Mouse (Mus musculus) embryonic facial prominence, embryonic 14.5 days (tissue): ENCODE data around the gene Arl4d. TPM values are rescaled to one million over a fixed set of nuclear protein-coding genes. Genes with fewer than 3 reads are reported as not detected.
"Not testable (repeated sequence)": the region's sequence is repeated elsewhere in the genome, so short reads cannot be mapped to it uniquely, and the experiment has no call there.

Experiments
- ATAC-seq: fragments of 200-750 bp; cut with Nextera tagmentation; 2 replicates; pipeline ENCODE4 v1.8.0; 2017; ENCODE audit warnings: low read depth, moderate number of reproducible peaks, moderate TSS enrichment
- DNase-seq: peaks from one replicate; pipeline ENCODE4 v3.0.0-alpha.2; 2015; ENCODE audit warnings: low spot score
- H3K27ac ChIP-seq: fragments of 300-500 bp; sonication (generic); replicated peaks from 2 replicates; pipeline ENCODE4 v1.5.1; 2014; ENCODE audit warnings: low read depth, mild to moderate bottlenecking, low read length, moderate library complexity
- H3K27me3 ChIP-seq: fragments of 300-500 bp; sonication (generic); replicated peaks from 2 replicates; pipeline ENCODE4 v1.6.1; 2014; ENCODE audit warnings: low read length; ENCODE audit not compliant: control insufficient read depth, insufficient read depth
- H3K36me3 ChIP-seq: fragments of 300-500 bp; sonication (generic); 2 replicates; pipeline ENCODE4 v1.6.1; 2014; ENCODE audit warnings: low read length, mixed read lengths; ENCODE audit not compliant: control insufficient read depth, insufficient read depth
- H3K4me1 ChIP-seq: fragments of 300-500 bp; sonication (generic); 2 replicates; pipeline ENCODE4 v1.6.1; 2014; ENCODE audit warnings: antibody characterized with exemption, low read length; ENCODE audit not compliant: control insufficient read depth, insufficient read depth
- H3K4me2 ChIP-seq: fragments of 300-500 bp; sonication (generic); 2 replicates; pipeline ENCODE4 v1.6.1; 2014; ENCODE audit warnings: low read depth, mild to moderate bottlenecking, low read length, moderate library complexity, mixed read lengths
- H3K4me3 ChIP-seq: fragments of 300-500 bp; sonication (generic); 2 replicates; pipeline ENCODE4 v1.5.1; 2014; ENCODE audit warnings: low read depth, mild to moderate bottlenecking, low read length
- H3K9ac ChIP-seq: fragments of 300-500 bp; sonication (generic); 2 replicates; pipeline ENCODE4 v1.6.1; 2014; ENCODE audit warnings: low read depth, mild to moderate bottlenecking, low read length, moderate library complexity, mixed read lengths
- H3K9me3 ChIP-seq: fragments of 300-500 bp; sonication (generic); 2 replicates; pipeline ENCODE4 v1.6.1; 2016; ENCODE audit warnings: low read length; ENCODE audit not compliant: control insufficient read depth
- WGBS: fragments of 180-500 bp; shearing (Covaris S2); extraction: QIAGEN DNeasy Blood & Tissue Kit; methylation state at CpG from one replicate; pipeline ENCODE4 v1.1.7; 2014; 5-methylcytosine and 5-hydroxymethylcytosine counted together
- polyA plus RNA-seq: library from polyadenylated mRNA; unstranded; fragments of >200 nt; fragmentation: Nextera tagmentation; extraction: Ambion mirVana; gene quantifications from 2 replicates; pipeline ENCODE4 v1.2.1, GENCODE M21; 2014

The Arl4d gene
- polyA plus RNA-seq, 1 experiment from 2014 or later = 4.7 TPM

DNA sequence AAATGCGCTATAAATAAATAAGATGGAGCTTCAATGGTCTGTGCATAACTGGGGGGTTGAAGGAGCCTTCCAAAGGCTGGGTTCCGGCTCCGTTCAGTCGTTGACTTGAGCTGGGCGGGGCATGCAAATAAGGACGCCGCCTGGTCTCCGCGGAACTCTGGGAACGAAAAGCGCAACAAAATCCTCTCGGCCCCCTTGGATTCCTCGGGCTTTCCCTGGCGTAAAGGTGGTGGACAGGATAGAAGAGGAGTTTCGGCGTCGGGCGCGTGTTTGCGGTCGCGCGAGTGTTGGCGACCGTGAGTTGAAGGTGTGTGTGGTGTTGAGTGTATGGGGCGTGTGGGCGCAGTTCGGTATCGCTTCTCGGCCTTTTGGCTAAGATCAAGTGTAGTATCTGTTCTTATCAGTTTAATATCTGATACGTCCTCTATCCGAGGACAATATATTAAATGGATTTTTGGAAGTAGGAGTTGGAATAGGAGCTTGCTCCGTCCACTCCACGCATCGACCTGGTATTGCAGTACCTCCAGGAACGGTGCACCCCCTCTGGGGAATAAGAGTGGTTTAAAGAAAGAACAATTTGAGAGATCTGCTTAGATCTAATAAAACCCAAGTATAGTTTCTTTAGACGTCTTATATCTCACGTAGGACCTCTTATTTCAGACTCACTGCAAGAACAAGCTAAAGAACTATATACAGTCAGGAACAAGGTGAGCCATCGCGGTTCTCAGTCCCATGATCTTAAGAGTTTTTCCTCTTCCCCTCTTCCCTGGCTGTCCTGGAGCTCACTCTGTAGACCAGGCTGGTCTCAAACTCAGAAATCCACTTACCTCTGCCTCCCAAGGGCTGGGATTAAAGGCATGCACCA, 7.2 kb upstream of the Arl4d start:
- 1% methylated on average over 37 of the region's 40 CpGs for WGBS
- H3K27me3 ChIP-seq, H3K36me3 ChIP-seq, H3K9me3 ChIP-seq, H3K4me1 ChIP-seq: not testable (repeated sequence)
- DNase-seq (peak; percentile 98), ATAC-seq (peak; percentile 94)
- Histone ChIP-seq H3K4me3 (peak overlapping the region; percentile 18), H3K9ac (peak overlapping the region; percentile 61; the same call in 1 of the 2 replicates), H3K4me2 (peak overlapping the region; percentile 46), H3K27ac (peak overlapping the region; percentile 91)

- no peaks in the 10 kb centered on the region for H3K27me3 ChIP-seq
- H3K4me1 ChIP-seq = no peaks in the 10 kb centered on the region
- peak; percentile 9; the same call in 1 of the 2 replicates for ATAC-seq
- DNase-seq = peak; percentile 82
- H3K4me3 ChIP-seq = no peak overlapping the region
- H3K4me2 ChIP-seq = no peak overlapping the region
- 35% methylated on average over 10 of the region's 10 CpGs for WGBS
- peak overlapping the region; percentile 77 for H3K27ac ChIP-seq
- H3K36me3 ChIP-seq = no peaks in the 10 kb centered on the region
- no peak overlapping the region for H3K9ac ChIP-seq
- no peaks in the 10 kb centered on the region for H3K9me3 ChIP-seq
These were observed 6.4 kb upstream of the Arl4d start for GRCm38 (mm10) chr11:101658751-101659558.

DNA sequence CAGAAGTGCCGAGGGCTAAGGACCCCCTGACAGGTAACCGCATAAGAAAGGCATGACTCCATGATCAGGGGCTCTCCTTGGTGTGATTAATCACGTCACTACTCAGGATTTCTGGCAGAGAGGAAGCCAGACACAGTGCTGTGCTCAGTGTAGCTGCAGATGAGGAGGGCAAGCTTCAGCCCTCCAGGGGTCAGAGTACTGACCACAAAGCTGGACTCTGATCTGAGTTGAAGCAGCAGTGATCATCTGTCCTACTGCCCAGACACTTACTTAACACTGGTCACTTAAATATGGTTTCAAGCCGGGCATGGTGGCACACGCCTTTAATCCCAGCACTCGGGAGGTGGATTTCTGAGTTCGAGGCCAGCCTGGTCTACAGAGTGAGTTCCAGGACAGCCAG, 4.2 kb upstream of the Arl4d start:
- Histone ChIP-seq H3K4me1 (no peaks in the 10 kb centered on the region), H3K4me3 (no peak overlapping the region), H3K4me2 (no peak overlapping the region), H3K9me3 (no peaks in the 10 kb centered on the region), H3K9ac (no peak overlapping the region), H3K27me3 (no peaks in the 10 kb centered on the region), H3K36me3 (no peaks in the 10 kb centered on the region), H3K27ac (no peak overlapping the region)
- ATAC-seq (no peak), DNase-seq (no peak)
- WGBS = 69% methylated on average over 7 of the region's 7 CpGs

- 74% methylated on average over 5 of the region's 5 CpGs for WGBS
- no peaks in the 10 kb centered on the region for H3K36me3 ChIP-seq
- DNase-seq (no peak), ATAC-seq (no peak)
- no peaks in the 10 kb centered on the region for H3K9me3 ChIP-seq
- H3K4me2 ChIP-seq = no peak overlapping the region
- H3K4me1 ChIP-seq = no peaks in the 10 kb centered on the region
- H3K9ac ChIP-seq = no peak overlapping the region
- H3K27me3 ChIP-seq = no peaks in the 10 kb centered on the region
- H3K27ac ChIP-seq = no peak overlapping the region
- H3K4me3 ChIP-seq = no peak overlapping the region
These were observed 3.6 kb upstream of the Arl4d start for GRCm38 (mm10) chr11:101661786-101662185.

DNA sequence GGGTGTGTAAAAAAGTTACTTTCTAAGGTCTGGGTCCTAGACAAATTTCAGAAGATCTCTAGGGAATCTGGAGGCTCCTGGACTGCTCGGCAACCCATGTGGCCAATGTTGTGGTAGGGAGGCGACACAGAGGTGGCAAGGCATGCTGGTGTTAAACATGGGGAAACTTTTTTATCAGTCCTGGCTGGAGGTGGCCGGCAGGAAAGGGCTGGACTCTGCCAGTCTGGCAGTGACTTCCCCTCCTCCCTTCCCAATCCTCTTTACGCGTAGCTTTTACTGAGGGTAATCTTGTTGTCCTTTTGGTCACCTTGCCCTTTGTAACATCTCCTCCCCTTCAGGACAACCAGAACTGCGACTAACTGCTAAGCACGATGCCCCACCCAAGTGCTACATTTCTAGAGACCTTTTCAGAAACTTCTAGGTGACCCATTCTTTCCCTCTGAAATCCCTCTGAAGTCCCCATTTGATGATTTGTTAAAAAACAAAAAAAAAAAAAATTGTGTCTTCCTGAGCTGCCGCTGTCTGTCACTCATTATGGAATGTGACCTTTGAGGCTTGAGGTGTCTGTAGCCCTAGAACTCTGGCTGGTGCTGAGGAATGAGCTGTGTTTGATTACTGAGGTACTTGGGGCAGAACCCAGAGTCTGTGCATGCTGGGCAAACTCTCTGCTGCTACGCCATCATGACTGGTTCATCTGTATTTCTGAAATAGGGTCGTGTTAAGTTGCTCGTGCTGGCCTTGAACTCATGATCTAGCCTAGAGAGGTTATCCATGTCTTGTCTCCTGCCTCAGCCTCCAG, 1.9 kb upstream of the Arl4d start:
- Histone ChIP-seq H3K4me1 (peaks cover 6% of the 10 kb centered on the region; the same call in 1 of the 2 replicates), H3K27me3 (no peaks in the 10 kb centered on the region), H3K4me2 (no peak overlapping the region), H3K27ac (no peak overlapping the region), H3K4me3 (no peak overlapping the region), H3K36me3 (no peaks in the 10 kb centered on the region), H3K9me3 (no peaks in the 10 kb centered on the region), H3K9ac (no peak overlapping the region)
- ATAC-seq (no peak), DNase-seq (no peak)
- 52% methylated on average over 11 of the region's 11 CpGs for WGBS

DNA sequence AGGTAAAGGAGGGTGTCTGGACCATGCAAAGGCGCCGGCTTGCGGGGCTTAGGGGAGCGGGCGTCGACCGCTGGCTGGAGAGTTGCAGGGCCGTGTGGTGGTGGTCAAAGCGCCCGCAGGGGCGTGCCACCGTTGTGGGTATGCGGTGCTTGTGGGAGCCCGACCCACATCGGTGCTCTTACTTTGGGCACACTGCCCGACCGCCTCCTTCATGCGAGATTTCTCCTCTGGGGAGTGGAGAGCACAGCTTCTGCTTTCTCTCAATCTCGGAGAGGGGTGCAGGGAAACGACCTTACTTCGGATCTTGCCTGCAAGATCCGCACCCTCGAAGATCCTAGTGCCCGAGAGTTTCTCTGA, 273 bp downstream of the Arl4d start:
- peak overlapping the region; percentile 87 for H3K4me2 ChIP-seq
- no peak for DNase-seq
- H3K36me3 ChIP-seq = no peaks in the 10 kb centered on the region
- peak overlapping the region; percentile 69 for H3K27ac ChIP-seq
- no peak; the same call in 1 of the 2 replicates for ATAC-seq
- no peaks in the 10 kb centered on the region for H3K9me3 ChIP-seq
- peak overlapping the region; percentile 63 for H3K9ac ChIP-seq
- WGBS = 2% methylated on average over 24 of the region's 24 CpGs
- H3K27me3 ChIP-seq = no peaks in the 10 kb centered on the region
- peaks cover 11% of the 10 kb centered on the region; the same call in 1 of the 2 replicates for H3K4me1 ChIP-seq
- H3K4me3 ChIP-seq = peak overlapping the region; percentile 46

DNA sequence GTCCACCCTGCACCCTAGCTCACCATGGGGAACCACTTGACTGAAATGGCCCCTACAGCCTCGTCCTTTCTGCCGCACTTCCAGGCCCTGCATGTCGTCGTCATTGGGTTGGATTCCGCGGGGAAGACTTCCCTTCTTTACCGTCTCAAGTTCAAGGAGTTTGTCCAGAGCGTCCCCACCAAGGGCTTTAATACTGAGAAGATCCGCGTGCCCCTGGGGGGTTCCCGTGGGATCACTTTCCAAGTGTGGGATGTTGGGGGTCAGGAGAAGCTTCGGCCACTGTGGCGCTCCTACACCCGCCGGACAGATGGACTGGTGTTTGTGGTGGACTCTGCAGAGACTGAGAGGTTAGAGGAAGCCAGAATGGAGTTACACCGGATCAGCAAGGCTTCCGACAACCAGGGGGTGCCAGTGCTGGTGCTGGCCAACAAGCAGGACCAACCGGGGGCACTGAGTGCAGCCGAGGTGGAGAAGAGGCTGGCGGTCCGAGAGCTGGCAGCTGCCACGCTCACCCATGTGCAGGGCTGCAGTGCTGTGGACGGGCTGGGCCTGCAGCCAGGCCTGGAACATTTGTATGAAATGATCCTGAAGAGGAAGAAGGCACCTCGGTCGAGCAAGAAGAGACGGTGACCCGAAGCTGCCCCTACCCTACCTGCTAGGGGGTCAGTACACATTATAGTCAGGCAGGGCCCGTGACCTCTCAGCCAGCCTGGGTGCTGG, 1.4 kb downstream of the Arl4d start:
- WGBS = 78% methylated on average over 28 of the region's 28 CpGs
- Histone ChIP-seq H3K9me3 (no peaks in the 10 kb centered on the region), H3K27ac (no peak overlapping the region), H3K4me2 (peak overlapping the region; percentile 87; the same call in 1 of the 2 replicates), H3K9ac (no peak overlapping the region), H3K27me3 (no peaks in the 10 kb centered on the region), H3K36me3 (no peaks in the 10 kb centered on the region), H3K4me1 (peaks cover 11% of the 10 kb centered on the region; the same call in 1 of the 2 replicates), H3K4me3 (no peak overlapping the region)
- ATAC-seq (no peak), DNase-seq (no peak)
